Mouse (Mus musculus): ENCODE results near the gene Casp4.

DNA sequence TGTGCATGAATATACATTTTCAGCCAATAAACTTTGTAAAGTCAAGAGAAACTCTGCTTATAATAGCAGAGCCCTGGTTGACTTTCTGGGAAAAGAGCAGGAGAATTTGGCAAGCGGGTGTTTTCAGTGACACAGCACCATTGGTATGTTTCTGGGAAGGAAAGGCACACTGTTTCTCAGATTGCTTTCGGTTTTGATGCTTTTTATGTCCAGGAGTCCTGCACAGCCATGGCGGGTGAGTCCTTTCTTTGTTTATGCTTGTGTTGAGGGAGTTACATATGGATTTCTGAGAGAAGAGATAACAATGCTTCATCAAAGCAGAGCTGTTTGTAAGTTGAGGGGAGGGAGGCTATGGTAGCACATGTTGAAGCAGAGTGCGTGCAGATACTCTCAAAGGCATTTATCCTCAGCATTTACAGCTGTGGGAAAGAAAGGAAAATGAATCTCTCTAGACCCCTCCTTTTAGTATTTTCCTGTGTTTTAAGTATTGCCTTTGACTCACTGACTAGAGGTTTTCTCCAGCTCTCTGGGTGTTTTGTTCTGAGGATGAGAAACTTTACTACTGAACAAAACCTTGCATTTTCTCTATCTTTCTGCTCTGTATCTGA, 36.8 kb downstream of the Casp4 start, which contains the start of gene Casp12:
- TF ChIP-seq POLR2A (IDR thresholded peaks at IDR 0.05; ENCODE audit: control insufficient read depth, extremely low read depth, insufficient read depth, low read length, poor library complexity) (no peak), CTCF (IDR thresholded peaks at IDR 0.05; ENCODE audit: borderline replicate concordance, control insufficient read depth, extremely low read depth, insufficient read depth, low read length, poor library complexity) (no peak)

Data from thymus, adult 2 months (tissue).